20 mouse cellular contexts compared by ENCODE assay signal in genomic region chr16:56144876-56145555, GRCm38 (mm10).
"Had no signal": no experiment of that assay in that cellular context is flagged by ENCODE, and none has a peak within 500 bp of the region (broad histone marks: within the 10 kb centered on the region; RNA-seq: fewer than 3 reads in every experiment).

No protein-coding gene starts in this region.

- H3K4me3 ChIP-seq: kidney, embryonic 15.5 days; limb, embryonic 10.5 days; limb, embryonic 13.5 days; liver, embryonic 13.5 days; midbrain, embryonic 12.5 days; midbrain, embryonic 15.5 days; myocyte; neural tube, embryonic 13.5 days; stomach, embryonic 15.5 days had no signal

- H3K36me3 ChIP-seq: kidney, embryonic 15.5 days; limb, embryonic 10.5 days; midbrain, embryonic 12.5 days; stomach, embryonic 15.5 days had no signal

- H3K27ac ChIP-seq: kidney, embryonic 15.5 days; limb, embryonic 10.5 days; limb, embryonic 13.5 days; liver, embryonic 13.5 days; macrophage; midbrain, embryonic 12.5 days; midbrain, embryonic 15.5 days; neural tube, embryonic 13.5 days; stomach, embryonic 15.5 days had no signal

- H3K9ac ChIP-seq: kidney, embryonic 15.5 days; limb, embryonic 13.5 days; liver, embryonic 13.5 days; midbrain, embryonic 12.5 days; midbrain, embryonic 15.5 days; neural tube, embryonic 13.5 days; stomach, embryonic 15.5 days had no signal

- ATAC-seq: midbrain, embryonic 15.5 days had no signal

- H3K9me3 ChIP-seq: kidney, embryonic 15.5 days; limb, embryonic 10.5 days; limb, embryonic 13.5 days; liver, embryonic 13.5 days; midbrain, embryonic 12.5 days; midbrain, embryonic 15.5 days; neural tube, embryonic 13.5 days; stomach, embryonic 15.5 days had no signal

- DNase-seq: kidney, adult 8-10 months; kidney, postnatal 14 days; kidney, postnatal 4 days; liver; liver, embryonic 13.5 days; lung, adult 2 months; lung, postnatal 14 days; retina, postnatal 1 day; right cerebral cortex, postnatal 25 days; spleen, adult 18-20 months; thymus, postnatal 36 days had no signal

- H3K4me1 ChIP-seq: kidney, embryonic 15.5 days; limb, embryonic 10.5 days; limb, embryonic 13.5 days; liver, embryonic 13.5 days; midbrain, embryonic 12.5 days; midbrain, embryonic 15.5 days; neural tube, embryonic 13.5 days; stomach, embryonic 15.5 days had no signal

- H3K4me2 ChIP-seq: kidney, embryonic 15.5 days; limb, embryonic 13.5 days; liver, embryonic 13.5 days; midbrain, embryonic 12.5 days; midbrain, embryonic 15.5 days; neural tube, embryonic 13.5 days; stomach, embryonic 15.5 days had no signal

- H3K27me3 ChIP-seq: kidney, embryonic 15.5 days; limb, embryonic 13.5 days; liver, embryonic 13.5 days; midbrain, embryonic 12.5 days; midbrain, embryonic 15.5 days; neural tube, embryonic 13.5 days; stomach, embryonic 15.5 days had no signal
